Mouse (Mus musculus) heart, embryonic 12.5 days (tissue): ENCODE measurements around the gene Cdc20. TPM values are rescaled to one million over a fixed set of nuclear protein-coding genes. Genes with fewer than 3 reads are reported as not detected.
A peak's percentile ranks its signal among the peaks of the same experiment; 100 is the strongest.

Experiments
- ATAC-seq: fragments of 200-750 bp; cut with Nextera tagmentation; 2 replicates; pipeline ENCODE4 v1.8.0; 2017; ENCODE audit warnings: moderate TSS enrichment, moderate library complexity; ENCODE audit not compliant: insufficient number of reproducible peaks, low FRiP score
- H3K27ac ChIP-seq: fragments of 300-500 bp; sonication (generic); 2 replicates; pipeline ENCODE4 v1.5.1; 2016; ENCODE audit warnings: mild to moderate bottlenecking, moderate library complexity; ENCODE audit not compliant: poor library complexity, severe bottlenecking
- H3K27me3 ChIP-seq: fragments of 300-500 bp; sonication (generic); replicated peaks from 2 replicates; pipeline ENCODE4 v1.6.1; 2016; ENCODE audit warnings: mild to moderate bottlenecking, moderate library complexity
- H3K36me3 ChIP-seq: fragments of 300-500 bp; sonication (generic); 2 replicates; pipeline ENCODE4 v1.6.1; 2016; ENCODE audit warnings: mild to moderate bottlenecking, moderate library complexity
- H3K4me1 ChIP-seq: fragments of 300-500 bp; sonication (generic); replicated peaks from 2 replicates; pipeline ENCODE4 v1.6.1; 2016; ENCODE audit warnings: mild to moderate bottlenecking
- H3K4me2 ChIP-seq: fragments of 300-500 bp; sonication (generic); 2 replicates; pipeline ENCODE4 v1.6.1; 2016; ENCODE audit warnings: mild to moderate bottlenecking, moderate library complexity
- H3K4me3 ChIP-seq: fragments of 300-500 bp; sonication (generic); 2 replicates; pipeline ENCODE4 v1.5.1; 2016; ENCODE audit warnings: mild to moderate bottlenecking
- H3K9ac ChIP-seq: fragments of 300-500 bp; sonication (generic); 2 replicates; pipeline ENCODE4 v1.6.1; 2016; ENCODE audit warnings: mild to moderate bottlenecking, moderate library complexity
- H3K9me3 ChIP-seq: fragments of 300-500 bp; sonication (generic); replicated peaks from 2 replicates; pipeline ENCODE4 v1.6.1; 2016; ENCODE audit warnings: mild to moderate bottlenecking, moderate library complexity
- WGBS: fragments of 180-500 bp; shearing (Covaris S2); methylation state at CpG from one replicate; pipeline ENCODE4 v1.1.7; 2016; 5-methylcytosine and 5-hydroxymethylcytosine counted together
- polyA plus RNA-seq: library from polyadenylated mRNA; unstranded; fragments of >200 nt; fragmentation: Nextera tagmentation; extraction: Ambion mirVana; gene quantifications from 2 replicates; pipeline ENCODE4 v1.2.1, GENCODE M21; 2016

Gene Cdc20
- 157 and 163 TPM in 2 replicates for polyA plus RNA-seq

GRCm38 (mm10) chr4:118436820-118437603 lies at the start of gene Cdc20:
Gene Cdc20, minus strand, starts transcription at chr4:118437352.
- Histone ChIP-seq H3K36me3 (peaks cover 37% of the 10 kb centered on the region), H3K27me3 (no peaks in the 10 kb centered on the region), H3K9me3 (no peaks in the 10 kb centered on the region), H3K27ac (peak within 1 kb of the TSS; percentile 93), H3K9ac (peak within 1 kb of the TSS; percentile 80), H3K4me2 (peak within 1 kb of the TSS; percentile 83), H3K4me3 (peak within 1 kb of the TSS; percentile 78), H3K4me1 (peaks cover 38% of the 10 kb centered on the region)
- peak; percentile 94 for ATAC-seq
- WGBS = under 1% methylated on average over 67 of the region's 67 CpGs

DNA sequence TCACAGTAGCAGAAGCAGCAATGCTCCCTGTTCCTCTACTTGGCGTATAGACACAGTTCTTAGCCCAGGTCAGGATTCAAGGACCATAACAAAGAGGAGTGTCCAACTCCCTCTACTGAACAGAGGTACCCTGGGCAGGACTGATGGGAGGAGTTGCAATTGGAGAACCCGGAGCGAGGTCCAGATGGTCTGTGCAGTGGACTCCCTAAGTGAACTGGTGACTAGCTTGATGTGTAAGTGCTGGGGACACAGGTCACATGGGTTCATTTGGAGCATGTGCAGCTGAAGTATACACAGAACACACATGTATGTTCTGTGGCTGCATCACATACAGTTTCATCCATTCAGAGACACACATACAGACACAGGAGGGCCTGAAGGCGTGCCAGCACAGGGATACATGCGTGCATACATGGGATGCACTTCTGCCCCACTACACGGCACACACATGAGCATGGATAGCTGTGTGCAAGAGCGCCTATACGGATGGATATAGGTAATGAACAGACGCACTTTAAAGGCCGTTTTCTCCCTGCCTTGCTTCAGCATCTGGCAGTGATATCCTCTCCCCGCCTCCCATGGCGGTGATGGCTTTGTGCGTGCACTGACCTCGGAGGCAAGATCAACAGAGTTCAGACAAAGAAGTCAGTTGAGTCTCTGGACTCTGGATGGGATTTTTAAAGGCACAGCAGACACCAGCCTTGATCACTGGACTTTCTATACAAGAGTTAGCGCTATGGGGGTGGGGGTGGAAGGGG lies 39.8 kb upstream of the Cdc20 start:
- WGBS = 68% methylated on average over 15 of the region's 15 CpGs

GRCm38 (mm10) chr4:118472687-118473086 lies 35.5 kb upstream of the Cdc20 start:
- no peak for ATAC-seq
- 88% methylated on average over 11 of the region's 11 CpGs for WGBS
- H3K4me2 ChIP-seq = no peak overlapping the region
- no peaks in the 10 kb centered on the region; the same call in 1 of the 2 replicates for H3K9me3 ChIP-seq
- H3K36me3 ChIP-seq = peaks cover 21% of the 10 kb centered on the region
- no peak overlapping the region for H3K9ac ChIP-seq
- 0 out of 2 replicates have a peak, but pooled peaks cover 3% of the 10 kb centered on the region for H3K27me3 ChIP-seq
- H3K4me3 ChIP-seq = no peak overlapping the region
- H3K4me1 ChIP-seq = no peaks in the 10 kb centered on the region
- no peak overlapping the region for H3K27ac ChIP-seq

More for the DNA sequence above, 39.8 kb upstream of the Cdc20 start:
- Histone ChIP-seq H3K4me3 (no peak overlapping the region), H3K27ac (no peak overlapping the region), H3K4me1 (no peaks in the 10 kb centered on the region), H3K9ac (no peak overlapping the region), H3K36me3 (peaks cover 21% of the 10 kb centered on the region), H3K27me3 (0 out of 2 replicates have a peak, but pooled peaks cover 3% of the 10 kb centered on the region), H3K9me3 (no peaks in the 10 kb centered on the region; the same call in 1 of the 2 replicates), H3K4me2 (no peak overlapping the region)
- no peak for ATAC-seq

GRCm38 (mm10) chr4:118471281-118471680 lies 34.1 kb upstream of the Cdc20 start:
- Histone ChIP-seq H3K4me3 (no peak overlapping the region), H3K36me3 (peaks cover 16% of the 10 kb centered on the region), H3K27me3 (0 out of 2 replicates have a peak, but pooled peaks cover 3% of the 10 kb centered on the region), H3K9me3 (no peaks in the 10 kb centered on the region; the same call in 1 of the 2 replicates), H3K4me1 (no peaks in the 10 kb centered on the region), H3K9ac (no peak overlapping the region), H3K27ac (no peak overlapping the region), H3K4me2 (no peak overlapping the region)
- WGBS = 82% methylated on average over 6 of the region's 6 CpGs
- ATAC-seq = no peak

DNA sequence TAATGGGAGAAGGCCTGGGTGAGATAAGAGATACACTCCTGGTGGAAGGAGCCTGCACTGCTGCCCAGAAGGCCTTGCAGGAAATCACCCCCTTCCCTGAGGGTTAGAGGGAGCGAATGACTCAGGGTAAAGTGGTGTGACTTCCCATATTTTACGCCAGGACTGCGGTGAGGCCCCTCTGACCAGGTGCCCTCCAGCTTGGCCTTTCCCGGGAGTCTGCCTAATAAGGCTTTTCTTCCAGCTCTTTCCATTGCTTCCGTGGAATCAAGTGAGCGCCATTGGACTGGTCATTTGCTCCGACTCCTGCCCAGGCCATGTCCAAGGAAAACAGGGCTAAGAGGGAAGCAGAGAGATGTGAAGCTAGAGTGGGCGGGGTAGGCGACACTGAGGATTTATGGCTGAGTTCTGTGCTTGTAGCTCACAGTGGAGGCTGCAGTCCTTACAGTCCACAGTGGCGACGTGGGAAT lies 28.6 kb upstream of the Cdc20 start:
- Histone ChIP-seq H3K27ac (peak overlapping the region; percentile 32; the same call in 1 of the 2 replicates), H3K4me2 (no peak overlapping the region), H3K36me3 (no peaks in the 10 kb centered on the region), H3K4me1 (peaks cover 12% of the 10 kb centered on the region), H3K9me3 (no peaks in the 10 kb centered on the region; the same call in 1 of the 2 replicates), H3K4me3 (no peak overlapping the region), H3K27me3 (peaks cover 2% of the 10 kb centered on the region; the same call in 1 of the 2 replicates), H3K9ac (no peak overlapping the region)
- WGBS = 32% methylated on average over 11 of the region's 11 CpGs
- ATAC-seq = peak; percentile 81

- no peak overlapping the region; the same call in 1 of the 2 replicates for H3K27ac ChIP-seq
- no peaks in the 10 kb centered on the region; the same call in 1 of the 2 replicates for H3K9me3 ChIP-seq
- peaks cover 12% of the 10 kb centered on the region for H3K4me1 ChIP-seq
- H3K36me3 ChIP-seq = no peaks in the 10 kb centered on the region
- H3K27me3 ChIP-seq = peaks cover 2% of the 10 kb centered on the region; the same call in 1 of the 2 replicates
- WGBS = 83% methylated on average over 3 of the region's 3 CpGs
- H3K4me2 ChIP-seq = no peak overlapping the region; the same call in 1 of the 2 replicates
- ATAC-seq = no peak
- no peak overlapping the region for H3K9ac ChIP-seq
- no peak overlapping the region for H3K4me3 ChIP-seq
Measured at GRCm38 (mm10) chr4:118464956-118465355, 27.8 kb upstream of the Cdc20 start.

DNA sequence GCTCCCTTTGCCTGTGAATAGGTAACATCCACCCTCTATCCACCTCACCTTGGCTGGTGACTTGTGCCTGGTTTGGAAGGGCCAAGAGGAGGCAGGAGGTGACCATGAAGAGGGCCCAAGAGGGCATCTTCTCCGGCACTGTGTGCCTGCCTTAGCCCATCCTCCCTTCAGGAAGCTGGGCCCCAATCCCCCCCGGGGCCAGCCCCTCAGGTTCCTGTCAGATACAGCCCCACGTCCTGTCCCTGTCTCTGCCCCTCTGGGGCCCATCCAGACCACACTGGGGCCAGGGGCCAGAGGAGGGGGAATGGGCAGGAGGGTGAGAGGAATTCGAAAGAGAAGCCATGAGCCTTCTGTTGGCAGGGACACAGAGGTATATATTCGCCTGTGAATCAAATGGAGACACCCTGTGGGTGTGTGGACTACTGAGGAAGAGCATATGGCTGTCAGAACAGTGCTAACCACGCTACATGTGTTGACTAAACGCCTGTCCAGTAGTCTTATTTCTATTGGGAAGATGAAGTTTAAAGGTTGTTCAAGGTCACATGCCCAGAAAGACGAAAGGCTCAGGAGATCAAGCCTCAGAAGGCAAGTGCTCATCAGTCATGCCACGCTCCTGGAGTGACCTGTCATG lies 20.3 kb upstream of the Cdc20 start, which contains the start of gene Mpl:
Gene Mpl (minus strand): TSS at position 169 of the 631 bp plus-strand sequence.
- peak within 1 kb of the TSS; percentile 27; the same call in 1 of the 2 replicates for H3K9ac ChIP-seq
- 65% methylated on average over 9 of the region's 9 CpGs for WGBS
- 0 out of 2 replicates have a peak, but pooled peaks have one; percentile 22 for ATAC-seq
- H3K36me3 ChIP-seq = no peaks in the 10 kb centered on the region
- no peak within 1 kb of the TSS for H3K4me3 ChIP-seq
- no peaks in the 10 kb centered on the region for H3K9me3 ChIP-seq
- H3K4me1 ChIP-seq = peaks cover 4% of the 10 kb centered on the region; the same call in 1 of the 2 replicates
- H3K27ac ChIP-seq = no peak within 1 kb of the TSS
- no peaks in the 10 kb centered on the region for H3K27me3 ChIP-seq
- H3K4me2 ChIP-seq = no peak within 1 kb of the TSS

DNA sequence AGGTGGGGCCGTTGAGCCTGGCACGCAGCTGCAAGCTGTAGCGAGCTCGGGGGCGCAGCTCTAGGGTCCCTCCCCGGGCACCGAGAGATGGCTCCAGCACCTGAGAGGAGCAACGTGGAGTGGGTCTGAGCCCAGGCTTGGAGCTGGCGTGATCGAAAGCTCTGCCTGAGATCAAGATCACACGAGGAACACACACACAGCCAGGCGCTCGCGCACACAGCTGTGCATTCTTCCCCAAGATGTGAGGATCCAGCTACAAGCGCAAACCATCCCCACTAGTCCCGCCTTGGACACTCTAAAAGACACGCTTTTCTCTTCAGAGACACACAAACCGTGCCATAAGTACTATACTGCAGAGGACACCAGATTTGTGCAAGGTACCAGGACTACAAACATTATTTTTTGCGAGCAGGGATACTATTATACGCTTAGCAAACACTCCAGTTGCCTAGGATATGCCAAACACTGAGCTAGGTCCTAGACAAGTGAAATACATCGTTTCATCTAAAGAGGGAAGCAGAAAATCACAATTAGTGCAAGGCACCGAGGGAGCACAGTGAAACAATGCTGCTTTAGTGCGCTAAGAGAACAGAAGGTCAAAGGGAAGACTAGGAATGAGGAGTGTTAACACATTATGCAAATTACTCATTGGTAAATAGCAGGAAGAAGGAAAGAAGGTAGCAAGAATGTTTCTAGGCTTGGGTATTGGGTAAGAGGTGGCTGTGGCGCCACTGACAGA lies 9.4 kb upstream of the Cdc20 start:
- no peaks in the 10 kb centered on the region for H3K9me3 ChIP-seq
- peaks cover 5% of the 10 kb centered on the region; the same call in 1 of the 2 replicates for H3K4me1 ChIP-seq
- peaks cover 12% of the 10 kb centered on the region; the same call in 1 of the 2 replicates for H3K27me3 ChIP-seq
- no peak overlapping the region for H3K9ac ChIP-seq
- peak overlapping the region; percentile 37 for H3K4me3 ChIP-seq
- H3K4me2 ChIP-seq = peak overlapping the region; percentile 72
- no peaks in the 10 kb centered on the region for H3K36me3 ChIP-seq
- 42% methylated on average over 24 of the region's 24 CpGs for WGBS
- no peak for ATAC-seq
- no peak overlapping the region for H3K27ac ChIP-seq

DNA sequence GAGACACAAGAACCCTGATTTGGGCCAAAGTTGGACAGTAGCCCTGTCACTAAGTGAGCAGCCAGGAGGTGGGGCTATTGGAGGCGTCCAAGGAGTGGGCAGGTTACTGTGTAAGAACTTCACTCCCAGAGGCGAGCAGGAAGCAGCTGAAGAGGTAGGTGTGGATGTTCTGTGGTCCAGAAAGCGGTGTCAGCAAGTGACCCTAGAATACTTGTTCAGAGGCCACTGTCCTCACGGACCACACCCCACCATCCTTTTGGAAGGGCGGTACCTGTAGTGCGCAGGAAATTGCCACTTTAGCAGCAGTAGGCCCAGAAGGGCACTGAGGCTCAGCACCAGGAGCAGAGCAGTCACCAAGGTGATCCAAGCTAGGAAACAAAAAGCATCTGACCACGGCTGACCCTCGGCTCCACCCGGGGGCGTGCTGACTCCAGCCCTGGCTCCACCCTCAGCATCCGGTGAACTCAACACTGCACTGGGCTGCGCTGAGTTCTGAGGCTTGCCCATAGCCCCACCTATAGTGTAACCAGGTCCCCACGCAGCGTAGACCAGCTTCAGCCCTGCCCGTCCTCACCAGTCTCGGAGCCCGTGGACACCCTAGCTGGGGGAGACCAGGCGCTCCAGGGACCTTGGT lies 8.7 kb upstream of the Cdc20 start:
- WGBS = 18% methylated on average over 18 of the region's 18 CpGs
- H3K9ac ChIP-seq = no peak overlapping the region
- H3K9me3 ChIP-seq = no peaks in the 10 kb centered on the region
- peaks cover 5% of the 10 kb centered on the region; the same call in 1 of the 2 replicates for H3K4me1 ChIP-seq
- H3K4me2 ChIP-seq = peak overlapping the region; percentile 72
- H3K27ac ChIP-seq = no peak overlapping the region
- ATAC-seq = peak; percentile 81
- no peaks in the 10 kb centered on the region for H3K36me3 ChIP-seq
- H3K4me3 ChIP-seq = peak overlapping the region; percentile 37
- H3K27me3 ChIP-seq = peaks cover 10% of the 10 kb centered on the region; the same call in 1 of the 2 replicates
